ENCODE assay signal across 23 mouse cellular contexts in genomic region chr1:173959998-173960397, GRCm38 (mm10). TPM values are rescaled to one million over a fixed set of nuclear protein-coding genes. Genes with fewer than 3 reads are reported as not detected.
"Had no signal": no experiment of that assay in that cellular context is flagged by ENCODE, and none has a peak within 500 bp of the region (broad histone marks: within the 10 kb centered on the region; RNA-seq: fewer than 3 reads in every experiment).

No protein-coding gene starts in this region.

RNA-seq across cellular contexts. Expression of gene Ifi203, which starts 17.5 kb away (rescaled TPM):
- polyA plus RNA-seq: embryonic facial prominence, embryonic 10.5 days; erythroblast, embryonic 14.5 days had no signal

RNA-seq across cellular contexts. Expression of gene Mndal, which starts 17.7 kb away (rescaled TPM):
- polyA plus RNA-seq: embryonic facial prominence, embryonic 10.5 days; erythroblast, embryonic 14.5 days; forebrain, embryonic 10.5 days had no signal

RNA-seq across cellular contexts. Expression of gene Ifi202b, which starts 22.5 kb away (rescaled TPM):
- total RNA-seq: common myeloid progenitor, adult 5-6 weeks; forebrain, postnatal 0 days; gastrocnemius, adult 18-20 months; gastrocnemius, adult 2 months; gastrocnemius, adult 8-10 months; gastrocnemius, postnatal 10 days; gastrocnemius, postnatal 14 days; gastrocnemius, postnatal 25 days; gastrocnemius, postnatal 36 days; gastrocnemius, postnatal 4 days; granulocyte monocyte progenitor cell, adult 5-6 weeks; heart, adult 18-20 months; heart, adult 2 months had no signal
- polyA plus RNA-seq: cerebellum, adult 2 months; cortical plate, adult 2 months; embryonic facial prominence, embryonic 10.5 days; erythroblast, embryonic 14.5 days; forebrain, embryonic 10.5 days; forebrain, embryonic 13.5 days; forebrain, embryonic 14.5 days; forebrain, embryonic 15.5 days; forebrain, embryonic 16.5 days; forebrain, postnatal 0 days; frontal cortex, adult 2 months; heart, adult 2 months had no signal

RNA-seq across cellular contexts. Expression of gene Ifi211, which starts 47.2 kb away (rescaled TPM):
- polyA plus RNA-seq: erythroblast, embryonic 14.5 days had no signal
